Mouse (Mus musculus) forebrain, postnatal 0 days (tissue): ENCODE data around the gene Wnt4. TPM values are rescaled to one million over a fixed set of nuclear protein-coding genes. Genes with fewer than 3 reads are reported as not detected.
A peak's percentile ranks its signal among the peaks of the same experiment; 100 is the strongest.

Experiments
- ATAC-seq: fragments of 200-750 bp; cut with Nextera tagmentation; 2 replicates; pipeline ENCODE4 v1.8.0; 2017; ENCODE audit warnings: mild to moderate bottlenecking, moderate library complexity
- DNase-seq: peaks from one replicate; pipeline ENCODE4 v3.0.0-alpha.2; 2015
- H3K27ac ChIP-seq: fragments of 300-500 bp; sonication (generic); 2 replicates; pipeline ENCODE4 v1.5.1; 2014; ENCODE audit warnings: low read depth, mild to moderate bottlenecking, antibody characterized with exemption, low read length, moderate library complexity, mixed read lengths
- H3K27me3 ChIP-seq: fragments of 300-500 bp; sonication (generic); 2 replicates; pipeline ENCODE4 v1.6.1; 2014; ENCODE audit warnings: mild to moderate bottlenecking, low read length, mixed read lengths; ENCODE audit not compliant: insufficient read depth
- H3K36me3 ChIP-seq: fragments of 300-500 bp; sonication (generic); 2 replicates; pipeline ENCODE4 v1.6.1; 2014; ENCODE audit warnings: mild to moderate bottlenecking, moderate library complexity; ENCODE audit not compliant: insufficient read depth
- H3K4me1 ChIP-seq: fragments of 300-500 bp; sonication (generic); 2 replicates; pipeline ENCODE4 v1.6.1; 2014; ENCODE audit warnings: antibody characterized with exemption; ENCODE audit not compliant: insufficient read depth
- H3K4me2 ChIP-seq: fragments of 300-500 bp; sonication (generic); 2 replicates; pipeline ENCODE4 v1.6.1; 2014; ENCODE audit warnings: low read depth, mild to moderate bottlenecking, moderate library complexity
- H3K4me3 ChIP-seq: fragments of 300-500 bp; sonication (generic); 2 replicates; pipeline ENCODE4 v1.5.1; 2014; ENCODE audit warnings: low read depth, low read length, mixed read lengths
- H3K9ac ChIP-seq: fragments of 300-500 bp; sonication (generic); 2 replicates; pipeline ENCODE4 v1.6.1; 2014; ENCODE audit warnings: mild to moderate bottlenecking
- H3K9me3 ChIP-seq: fragments of 300-500 bp; sonication (generic); 2 replicates; pipeline ENCODE4 v1.6.1; 2016; ENCODE audit warnings: low read length
- CTCF ChIP-seq: sonication (generic); IDR thresholded peaks from 2 replicates; pipeline ENCODE4 v1.5.1; 2016; ENCODE audit warnings: antibody characterized with exemption, control low read depth, low read depth
- WGBS: fragments of 180-500 bp; shearing (Covaris S2); extraction: QIAGEN DNeasy Blood & Tissue Kit; methylation state at CpG from one replicate; pipeline ENCODE4 v1.1.7; 2014; 5-methylcytosine and 5-hydroxymethylcytosine counted together
- polyA plus RNA-seq: library from polyadenylated mRNA; unstranded; fragments of >200 nt; fragmentation: Nextera tagmentation; extraction: Ambion mirVana; gene quantifications from 2 replicates; pipeline ENCODE4 v1.2.1, GENCODE M21; 2015
- total RNA-seq: library from RNA; depleted of rRNA; stranded (reverse); fragments of >200 nt; gene quantifications from 2 replicates; pipeline ENCODE4 v1.2.3, GENCODE M21; 2014; rRNA removed

The Wnt4 gene
- 4.5 and 6.1 TPM in 2 replicates for total RNA-seq
- 3.1 and 4.6 TPM in 2 replicates for polyA plus RNA-seq

GRCm38 (mm10) chr4:137277166-137277513 is at the start of gene Wnt4:
Gene Wnt4, plus strand, starts transcription at chr4:137277489.
- peaks cover 22% of the 10 kb centered on the region for H3K27me3 ChIP-seq
- peak within 1 kb of the TSS; percentile 56 for H3K4me3 ChIP-seq
- H3K27ac ChIP-seq = no peak within 1 kb of the TSS
- H3K36me3 ChIP-seq = no peaks in the 10 kb centered on the region
- TF ChIP-seq CTCF = no peak
- WGBS = under 1% methylated on average over 23 of the region's 45 CpGs
- ATAC-seq (peak; percentile 77), DNase-seq (peak; percentile 53)
- H3K4me2 ChIP-seq = peak within 1 kb of the TSS; percentile 85
- H3K9ac ChIP-seq = peak within 1 kb of the TSS; percentile 56
- H3K4me1 ChIP-seq = peaks cover 13% of the 10 kb centered on the region; the same call in 1 of the 2 replicates
- H3K9me3 ChIP-seq = no peaks in the 10 kb centered on the region

GRCm38 (mm10) chr4:137228566-137229115 is 48.6 kb upstream of the Wnt4 start:
- TF ChIP-seq CTCF = no peak
- Histone ChIP-seq H3K9ac (no peak overlapping the region), H3K27me3 (no peaks in the 10 kb centered on the region), H3K9me3 (no peaks in the 10 kb centered on the region), H3K27ac (no peak overlapping the region), H3K36me3 (no peaks in the 10 kb centered on the region), H3K4me2 (no peak overlapping the region), H3K4me3 (no peak overlapping the region), H3K4me1 (no peaks in the 10 kb centered on the region; the same call in 1 of the 2 replicates)
- DNase-seq (no peak), ATAC-seq (no peak)
- 89% methylated on average over 15 of the region's 15 CpGs for WGBS

- ATAC-seq = no peak
- DNase-seq = peak; percentile 46
- Histone ChIP-seq H3K4me3 (no peak overlapping the region), H3K36me3 (no peaks in the 10 kb centered on the region), H3K9me3 (no peaks in the 10 kb centered on the region), H3K4me2 (no peak overlapping the region), H3K4me1 (no peaks in the 10 kb centered on the region; the same call in 1 of the 2 replicates), H3K27me3 (no peaks in the 10 kb centered on the region), H3K9ac (no peak overlapping the region), H3K27ac (no peak overlapping the region)
- 68% methylated on average over 16 of the region's 16 CpGs for WGBS
- no peak for TF ChIP-seq CTCF
These were observed 45.5 kb upstream of the Wnt4 start for GRCm38 (mm10) chr4:137231494-137232470.

- 67% methylated on average over 5 of the region's 5 CpGs for WGBS
- H3K4me2 ChIP-seq = no peak overlapping the region
- ATAC-seq = no peak
- H3K36me3 ChIP-seq = no peaks in the 10 kb centered on the region
- no peak overlapping the region for H3K27ac ChIP-seq
- no peaks in the 10 kb centered on the region for H3K27me3 ChIP-seq
- H3K4me1 ChIP-seq = no peaks in the 10 kb centered on the region; the same call in 1 of the 2 replicates
- H3K4me3 ChIP-seq = no peak overlapping the region
- no peaks in the 10 kb centered on the region for H3K9me3 ChIP-seq
- H3K9ac ChIP-seq = no peak overlapping the region
- DNase-seq = no peak
- TF ChIP-seq CTCF = no peak
These were observed 43.7 kb upstream of the Wnt4 start for GRCm38 (mm10) chr4:137233632-137234031.

GRCm38 (mm10) chr4:137234444-137234843 is 42.8 kb upstream of the Wnt4 start:
- no peaks in the 10 kb centered on the region for H3K36me3 ChIP-seq
- no peak overlapping the region for H3K4me2 ChIP-seq
- H3K9ac ChIP-seq = no peak overlapping the region
- TF ChIP-seq CTCF = no peak
- no peaks in the 10 kb centered on the region for H3K9me3 ChIP-seq
- H3K4me1 ChIP-seq = no peaks in the 10 kb centered on the region; the same call in 1 of the 2 replicates
- H3K4me3 ChIP-seq = no peak overlapping the region
- H3K27ac ChIP-seq = no peak overlapping the region
- 91% methylated on average over 2 of the region's 2 CpGs for WGBS
- no peaks in the 10 kb centered on the region for H3K27me3 ChIP-seq
- DNase-seq (no peak), ATAC-seq (no peak)

DNA sequence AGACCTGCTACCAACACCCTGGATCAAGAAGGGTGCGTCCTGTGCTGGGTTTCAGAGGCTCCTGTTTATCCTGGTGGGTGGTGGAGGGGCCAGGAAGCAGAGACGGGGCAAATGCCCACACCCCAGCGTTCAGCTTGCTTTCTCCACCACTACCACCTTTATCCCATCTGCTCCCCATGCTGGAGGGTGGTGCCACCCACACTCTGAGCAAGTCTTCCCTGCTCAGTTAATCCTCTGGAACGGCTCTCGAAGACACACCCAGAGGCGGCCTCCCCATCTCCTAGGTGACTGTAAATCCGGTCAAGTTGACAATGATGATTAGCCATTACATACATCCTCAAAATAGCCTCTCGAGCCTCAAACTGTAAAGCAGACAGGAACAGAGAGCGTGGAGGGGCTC is 41.9 kb upstream of the Wnt4 start:
- Histone ChIP-seq H3K27ac (no peak overlapping the region), H3K4me3 (no peak overlapping the region), H3K9ac (no peak overlapping the region), H3K4me2 (no peak overlapping the region), H3K9me3 (0 out of 2 replicates have a peak, but pooled peaks cover 7% of the 10 kb centered on the region), H3K27me3 (no peaks in the 10 kb centered on the region), H3K4me1 (no peaks in the 10 kb centered on the region; the same call in 1 of the 2 replicates), H3K36me3 (no peaks in the 10 kb centered on the region)
- TF ChIP-seq CTCF = no peak
- DNase-seq (no peak), ATAC-seq (no peak)
- 76% methylated on average over 9 of the region's 9 CpGs for WGBS

DNA sequence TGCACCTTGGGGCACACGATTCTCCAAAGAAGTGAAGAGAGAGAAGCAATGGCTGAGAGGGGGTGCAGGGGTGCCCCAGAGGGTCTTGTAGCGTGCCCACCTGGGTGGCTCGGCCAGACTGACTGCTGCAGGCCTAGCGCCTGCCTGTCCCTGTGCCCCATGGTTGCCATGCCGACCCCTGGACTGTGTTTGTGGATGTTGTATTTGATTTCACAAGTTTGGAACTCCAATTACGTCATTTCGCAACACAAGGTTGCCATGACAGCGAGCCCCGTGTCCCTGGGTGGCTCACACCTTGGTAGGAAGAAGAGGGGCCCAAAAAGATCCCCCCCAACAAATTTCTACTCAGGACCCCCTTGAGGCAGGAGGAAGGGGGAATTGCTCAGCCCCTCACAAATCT is 32.4 kb upstream of the Wnt4 start:
- Histone ChIP-seq H3K4me2 (no peak overlapping the region), H3K36me3 (no peaks in the 10 kb centered on the region), H3K9me3 (0 out of 2 replicates have a peak, but pooled peaks cover 4% of the 10 kb centered on the region), H3K9ac (no peak overlapping the region), H3K4me3 (no peak overlapping the region), H3K4me1 (no peaks in the 10 kb centered on the region), H3K27me3 (no peaks in the 10 kb centered on the region), H3K27ac (no peak overlapping the region)
- no peak for TF ChIP-seq CTCF
- DNase-seq = no peak
- 72% methylated on average over 9 of the region's 9 CpGs for WGBS
- ATAC-seq = no peak
